Mouse (Mus musculus): ENCODE results near the gene Ceacam20. TPM values are rescaled to one million over a fixed set of nuclear protein-coding genes. Genes with fewer than 3 reads are reported as not detected.
"Not testable (repeated sequence)": the region's sequence is repeated elsewhere in the genome, so short reads cannot be mapped to it uniquely, and the experiment has no call there.

The Ceacam20 gene
- polyA plus RNA-seq, 1 experiment from 2014 or later, result not detected

GRCm38 (mm10) chr7:19996721-19997120, 31.5 kb downstream of the Ceacam20 start:
- H3K4me1 ChIP-seq (replicated peaks); H3K27ac ChIP-seq; H3K36me3 ChIP-seq; H3K4me3 ChIP-seq (replicated peaks); H3K4me2 ChIP-seq; ATAC-seq (ENCODE audit: insufficient number of reproducible peaks, insufficient read depth, low FRiP score, low TSS enrichment, low read depth); H3K27me3 ChIP-seq; H3K9ac ChIP-seq (replicated peaks): not testable (repeated sequence)
- peaks cover 29% of the 10 kb centered on the region for H3K9me3 ChIP-seq
- WGBS, result 67% methylated on average over 3 of the region's 3 CpGs

- H3K4me3 ChIP-seq (replicated peaks), result no peak overlapping the region
- H3K27ac ChIP-seq, result no peak overlapping the region
- H3K9me3 ChIP-seq, result peaks cover 5% of the 10 kb centered on the region; the same call in 1 of the 2 replicates
- WGBS, result 71% methylated on average over 2 of the region's 2 CpGs
- ATAC-seq (ENCODE audit: insufficient number of reproducible peaks, insufficient read depth, low FRiP score, low TSS enrichment, low read depth), result no peak
- no peaks in the 10 kb centered on the region for H3K4me1 ChIP-seq (replicated peaks)
- no peak overlapping the region for H3K4me2 ChIP-seq
- no peak overlapping the region for H3K9ac ChIP-seq (replicated peaks)
- no peaks in the 10 kb centered on the region for H3K27me3 ChIP-seq
- H3K36me3 ChIP-seq, result no peaks in the 10 kb centered on the region
Observed at GRCm38 (mm10) chr7:20009987-20010386, 44.8 kb downstream of the Ceacam20 start.

Other genes starting within 250 kb of the Ceacam20 start
- 166 and 174 TPM in 2 replicates for gene Tomm40, start 250.0 kb upstream of the Ceacam20 start, polyA plus RNA-seq (2016; fragmentation: Nextera tagmentation; extraction: Ambion mirVana)
- gene Nectin2, start 214.9 kb upstream of the Ceacam20 start, polyA plus RNA-seq (2016; fragmentation: Nextera tagmentation; extraction: Ambion mirVana), result 65.0 and 74.9 TPM in 2 replicates
- 59.7 and 63.3 TPM in 2 replicates for gene Bcam, start 194.4 kb upstream of the Ceacam20 start, polyA plus RNA-seq (2016; fragmentation: Nextera tagmentation; extraction: Ambion mirVana)
- 2.8 and 3.1 TPM in 2 replicates for gene Cblc, start 168.6 kb upstream of the Ceacam20 start, polyA plus RNA-seq (2016; fragmentation: Nextera tagmentation; extraction: Ambion mirVana)
- 0.54 and 0.82 TPM in 2 replicates for gene Bcl3, start 142.6 kb upstream of the Ceacam20 start, polyA plus RNA-seq (2016; fragmentation: Nextera tagmentation; extraction: Ambion mirVana)
- 0.43 TPM in 1 of 2 replicates, not detected in the other for gene Gm19345, start 113.4 kb upstream of the Ceacam20 start, polyA plus RNA-seq (2016; fragmentation: Nextera tagmentation; extraction: Ambion mirVana)
- gene Ceacam16, start 104.1 kb upstream of the Ceacam20 start, polyA plus RNA-seq (2016; fragmentation: Nextera tagmentation; extraction: Ambion mirVana), result not detected in 2 replicates
- not detected in 2 replicates for gene Ceacam19, start 77.4 kb upstream of the Ceacam20 start, polyA plus RNA-seq (2016; fragmentation: Nextera tagmentation; extraction: Ambion mirVana)
- 7.5 and 8.1 TPM in 2 replicates for gene Pvr, start 44.3 kb upstream of the Ceacam20 start, polyA plus RNA-seq (2016; fragmentation: Nextera tagmentation; extraction: Ambion mirVana)
- 0.14 TPM in 1 of 2 replicates, not detected in the other for gene Igsf23, start 14.7 kb upstream of the Ceacam20 start, polyA plus RNA-seq (2016; fragmentation: Nextera tagmentation; extraction: Ambion mirVana)
- gene Nlrp9b, start 26.1 kb downstream of the Ceacam20 start, polyA plus RNA-seq (2016; fragmentation: Nextera tagmentation; extraction: Ambion mirVana), result not detected in 2 replicates
- not detected in 2 replicates for gene Vmn1r91, start 134.3 kb downstream of the Ceacam20 start, polyA plus RNA-seq (2016; fragmentation: Nextera tagmentation; extraction: Ambion mirVana)
- not detected in 2 replicates for gene Gm16442, start 157.2 kb downstream of the Ceacam20 start, polyA plus RNA-seq (2016; fragmentation: Nextera tagmentation; extraction: Ambion mirVana)
- not detected in 2 replicates for gene Vmn1r93, start 173.7 kb downstream of the Ceacam20 start, polyA plus RNA-seq (2016; fragmentation: Nextera tagmentation; extraction: Ambion mirVana)
- not detected in 2 replicates for gene Vmn1r94, start 203.0 kb downstream of the Ceacam20 start, polyA plus RNA-seq (2016; fragmentation: Nextera tagmentation; extraction: Ambion mirVana)
- gene Vmn1r95, start 228.3 kb downstream of the Ceacam20 start, polyA plus RNA-seq (2016; fragmentation: Nextera tagmentation; extraction: Ambion mirVana), result not detected in 2 replicates
- not detected in 2 replicates for gene Gm6164, start 240.2 kb downstream of the Ceacam20 start, polyA plus RNA-seq (2016; fragmentation: Nextera tagmentation; extraction: Ambion mirVana)